Mouse (Mus musculus) kidney, postnatal 0 days (tissue): ENCODE data around the gene Amot. TPM values are rescaled to one million over a fixed set of nuclear protein-coding genes. Genes with fewer than 3 reads are reported as not detected.

Experiments used
- ATAC-seq: fragments of 200-750 bp; cut with Nextera tagmentation; replicated peaks from 2 replicates; pipeline ENCODE4 v1.8.0; 2017; ENCODE audit warnings: low read depth, moderate number of reproducible peaks, moderate TSS enrichment, moderate library complexity; ENCODE audit not compliant: low FRiP score
- DNase-seq: peaks from one replicate; pipeline ENCODE4 v3.0.0-alpha.2; 2016; ENCODE audit warnings: low spot score
- H3K27ac ChIP-seq: fragments of 300-500 bp; sonication (generic); 2 replicates; pipeline ENCODE4 v1.5.1; 2014; ENCODE audit warnings: mild to moderate bottlenecking
- H3K27me3 ChIP-seq: fragments of 300-500 bp; sonication (generic); 2 replicates; pipeline ENCODE4 v1.6.1; 2014; ENCODE audit warnings: low read length, mixed read lengths; ENCODE audit not compliant: insufficient read depth
- H3K36me3 ChIP-seq: fragments of 300-500 bp; sonication (generic); 2 replicates; pipeline ENCODE4 v1.6.1; 2014; ENCODE audit warnings: low read length, mixed read lengths; ENCODE audit not compliant: insufficient read depth
- H3K4me1 ChIP-seq: fragments of 300-500 bp; sonication (generic); replicated peaks from 2 replicates; pipeline ENCODE4 v1.6.1; 2014; ENCODE audit warnings: antibody characterized with exemption, low read length, mixed read lengths; ENCODE audit not compliant: insufficient read depth
- H3K4me2 ChIP-seq: fragments of 300-500 bp; sonication (generic); 2 replicates; pipeline ENCODE4 v1.6.1; 2014; ENCODE audit warnings: mild to moderate bottlenecking, low read length, moderate library complexity, mixed read lengths
- H3K4me3 ChIP-seq: fragments of 300-500 bp; sonication (generic); replicated peaks from 2 replicates; pipeline ENCODE4 v1.5.1; 2014; ENCODE audit warnings: low read depth, low read length
- H3K9ac ChIP-seq: fragments of 300-500 bp; sonication (generic); 2 replicates; pipeline ENCODE4 v1.6.1; 2014; ENCODE audit warnings: low read depth, low read length
- H3K9me3 ChIP-seq: fragments of 300-500 bp; sonication (generic); replicated peaks from 2 replicates; pipeline ENCODE4 v1.6.1; 2016; ENCODE audit warnings: low read length, inconsistent platforms, mixed read lengths
- CTCF ChIP-seq: IDR thresholded peaks from 2 replicates; pipeline ENCODE4 v1.5.1; 2016; ENCODE audit warnings: antibody characterized with exemption, low read depth, mild to moderate bottlenecking, moderate library complexity
- WGBS: fragments of 180-500 bp; shearing (Covaris S2); extraction: QIAGEN DNeasy Blood & Tissue Kit; methylation state at CpG from one replicate; pipeline ENCODE4 v1.1.7; 2014; 5-methylcytosine and 5-hydroxymethylcytosine counted together
- polyA plus RNA-seq: library from polyadenylated mRNA; unstranded; fragments of >200 nt; fragmentation: Nextera tagmentation; extraction: Ambion mirVana; gene quantifications from 2 replicates; pipeline ENCODE4 v1.2.1, GENCODE M21; 2015

The Amot gene
- polyA plus RNA-seq, 1 experiment from 2014 or later, result 16.3 TPM

DNA sequence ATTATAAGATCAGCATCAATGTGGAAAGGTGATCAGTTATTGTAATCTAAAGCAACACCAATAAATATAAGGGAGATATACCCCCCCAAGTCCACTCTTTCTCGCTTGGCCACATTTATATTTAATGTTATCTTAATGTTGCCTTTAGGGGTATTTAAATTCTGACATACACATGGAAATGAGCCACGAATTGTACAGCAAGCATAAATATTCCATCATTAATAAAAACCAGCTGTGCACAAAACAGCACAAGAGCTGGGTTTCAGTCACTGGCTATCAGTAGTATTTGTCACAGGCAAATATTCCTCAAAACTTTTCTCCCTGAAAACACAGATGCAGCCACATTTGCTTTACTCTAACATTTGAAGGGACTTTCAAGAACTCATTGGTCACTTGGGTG is 5.9 kb downstream of the Amot start:
- Histone ChIP-seq H3K27me3 (no peaks in the 10 kb centered on the region), H3K9me3 (no peaks in the 10 kb centered on the region), H3K4me3 (no peak overlapping the region), H3K4me1 (no peaks in the 10 kb centered on the region), H3K27ac (no peak overlapping the region), H3K36me3 (no peaks in the 10 kb centered on the region), H3K9ac (no peak overlapping the region), H3K4me2 (no peak overlapping the region)
- 49% methylated on average over 2 of the region's 2 CpGs for WGBS
- DNase-seq (no peak), ATAC-seq (no peak)
- no peak for TF ChIP-seq CTCF

DNA sequence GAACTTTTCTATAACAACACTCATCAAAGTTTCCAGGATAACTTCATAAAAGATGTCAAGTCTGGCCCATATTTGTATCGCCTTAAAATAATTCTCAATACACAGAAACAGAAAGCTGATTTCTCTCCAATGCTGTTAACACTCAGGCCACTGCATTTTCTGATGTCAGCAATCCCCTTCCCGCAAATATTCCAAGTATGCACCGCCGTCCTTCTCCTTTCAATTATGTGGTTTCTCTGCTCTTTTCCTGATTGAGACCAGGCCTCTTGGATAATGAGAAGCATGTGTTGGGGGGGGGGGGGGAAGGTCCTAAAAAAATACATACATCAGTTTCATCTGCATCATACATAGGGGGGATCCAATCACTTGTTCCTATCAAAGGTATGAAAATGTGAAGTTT is 6.3 kb downstream of the Amot start:
- H3K4me1 ChIP-seq, result no peaks in the 10 kb centered on the region
- no peak for TF ChIP-seq CTCF
- H3K27me3 ChIP-seq, result no peaks in the 10 kb centered on the region
- no peak overlapping the region for H3K9ac ChIP-seq
- H3K4me2 ChIP-seq, result no peak overlapping the region
- no peaks in the 10 kb centered on the region for H3K36me3 ChIP-seq
- no peak for ATAC-seq
- DNase-seq, result peak; percentile 52
- WGBS, result 69% methylated on average over 4 of the region's 4 CpGs
- no peak overlapping the region for H3K4me3 ChIP-seq
- H3K9me3 ChIP-seq, result no peaks in the 10 kb centered on the region
- H3K27ac ChIP-seq, result no peak overlapping the region

DNA sequence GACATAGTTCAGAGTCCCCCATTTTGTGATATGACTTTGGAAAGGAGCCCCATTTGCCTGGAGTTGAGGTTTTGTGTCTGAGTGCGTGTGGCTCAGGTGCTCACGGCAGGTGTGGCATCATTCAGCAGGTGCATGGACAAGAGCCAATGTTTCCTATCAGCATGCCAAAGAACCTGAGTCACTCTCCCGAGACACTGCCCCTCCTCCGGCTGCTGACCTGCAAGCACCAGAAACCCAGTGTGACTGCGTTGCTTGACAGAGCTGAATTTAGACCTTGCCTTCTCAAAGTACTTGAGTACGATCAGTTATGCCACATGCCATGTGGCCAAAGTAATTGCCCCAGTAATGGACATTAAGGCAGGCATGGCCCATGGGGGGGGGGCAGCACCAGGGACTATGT is 7.5 kb downstream of the Amot start:
- no peaks in the 10 kb centered on the region for H3K4me1 ChIP-seq
- H3K27ac ChIP-seq, result no peak overlapping the region
- no peak overlapping the region for H3K9ac ChIP-seq
- no peaks in the 10 kb centered on the region for H3K9me3 ChIP-seq
- H3K36me3 ChIP-seq, result no peaks in the 10 kb centered on the region
- no peaks in the 10 kb centered on the region for H3K27me3 ChIP-seq
- ATAC-seq, result no peak
- DNase-seq, result no peak
- WGBS, result 69% methylated on average over 6 of the region's 6 CpGs
- no peak overlapping the region for H3K4me3 ChIP-seq
- H3K4me2 ChIP-seq, result no peak overlapping the region
- no peak for TF ChIP-seq CTCF

DNA sequence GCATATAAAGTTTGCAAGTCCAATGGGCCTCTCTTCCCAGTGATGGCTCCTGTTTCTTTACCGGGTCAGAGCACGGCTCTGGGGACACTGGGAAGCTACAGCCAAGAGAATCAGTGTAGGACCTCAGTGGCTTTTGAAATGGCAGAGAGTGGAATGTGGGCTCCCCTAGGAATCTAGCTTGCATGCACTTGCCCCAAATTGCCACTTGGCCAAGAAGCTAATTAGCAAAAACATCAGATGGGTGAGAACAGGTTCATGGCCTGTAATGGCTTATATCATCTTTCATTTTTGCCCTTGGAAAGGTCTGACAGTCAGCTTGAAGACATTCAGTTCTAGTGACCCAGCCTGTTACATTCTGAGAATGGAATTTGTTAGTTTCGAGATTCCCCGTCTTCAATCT is 9.6 kb downstream of the Amot start:
- H3K36me3 ChIP-seq, result no peaks in the 10 kb centered on the region
- no peaks in the 10 kb centered on the region for H3K9me3 ChIP-seq
- no peak for DNase-seq
- no peaks in the 10 kb centered on the region for H3K4me1 ChIP-seq
- no peaks in the 10 kb centered on the region for H3K27me3 ChIP-seq
- TF ChIP-seq CTCF, result no peak
- no peak overlapping the region for H3K9ac ChIP-seq
- H3K4me2 ChIP-seq, result no peak overlapping the region
- 94% methylated on average over 4 of the region's 4 CpGs for WGBS
- no peak overlapping the region for H3K4me3 ChIP-seq
- H3K27ac ChIP-seq, result no peak overlapping the region
- no peak for ATAC-seq

DNA sequence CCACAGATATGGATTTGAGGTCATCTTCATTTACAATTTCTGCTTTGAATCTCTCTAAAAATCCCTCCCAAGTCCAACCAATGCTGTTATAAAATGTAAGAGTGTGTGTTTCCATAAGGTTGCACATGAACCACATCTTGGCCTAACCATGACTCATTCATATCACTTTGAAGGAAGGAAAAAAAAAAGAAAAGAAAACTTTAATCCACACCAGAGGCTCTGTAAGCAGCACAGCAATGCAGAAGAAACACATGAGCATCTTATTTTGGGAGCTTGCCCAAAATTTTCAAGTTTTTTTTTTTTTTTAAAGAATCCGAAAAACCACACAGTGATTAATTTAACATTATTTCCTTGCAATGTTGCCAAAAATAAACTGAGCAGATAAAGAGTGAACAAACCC is 14.2 kb downstream of the Amot start:
- WGBS, result 79% methylated on average over 1 of the region's 1 CpGs
- Histone ChIP-seq H3K9ac (no peak overlapping the region), H3K4me1 (no peaks in the 10 kb centered on the region), H3K4me2 (no peak overlapping the region), H3K27ac (no peak overlapping the region), H3K27me3 (no peaks in the 10 kb centered on the region), H3K36me3 (no peaks in the 10 kb centered on the region), H3K9me3 (no peaks in the 10 kb centered on the region), H3K4me3 (no peak overlapping the region)
- ATAC-seq (no peak), DNase-seq (no peak)
- TF ChIP-seq CTCF, result no peak

DNA sequence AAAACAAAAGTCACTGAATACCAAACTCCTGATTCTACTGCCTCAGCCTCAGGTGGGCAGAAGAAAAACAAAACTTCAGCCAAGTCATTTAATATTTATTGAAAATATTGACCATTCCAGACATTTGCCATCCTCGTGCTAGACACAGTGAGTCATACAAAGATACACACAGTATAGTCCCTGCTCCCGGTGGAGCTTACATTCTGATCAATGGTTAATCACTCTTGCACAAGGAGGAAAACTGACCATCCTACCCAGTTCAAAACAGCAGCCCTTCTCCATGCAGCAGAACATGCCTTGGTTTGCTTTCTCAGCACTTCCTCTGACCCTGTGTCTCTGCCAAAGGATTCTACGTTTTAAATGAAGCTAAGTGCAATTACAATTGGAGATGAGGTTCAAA is 14.6 kb downstream of the Amot start:
- no peak for ATAC-seq
- WGBS, result 73% methylated on average over 3 of the region's 3 CpGs

DNA sequence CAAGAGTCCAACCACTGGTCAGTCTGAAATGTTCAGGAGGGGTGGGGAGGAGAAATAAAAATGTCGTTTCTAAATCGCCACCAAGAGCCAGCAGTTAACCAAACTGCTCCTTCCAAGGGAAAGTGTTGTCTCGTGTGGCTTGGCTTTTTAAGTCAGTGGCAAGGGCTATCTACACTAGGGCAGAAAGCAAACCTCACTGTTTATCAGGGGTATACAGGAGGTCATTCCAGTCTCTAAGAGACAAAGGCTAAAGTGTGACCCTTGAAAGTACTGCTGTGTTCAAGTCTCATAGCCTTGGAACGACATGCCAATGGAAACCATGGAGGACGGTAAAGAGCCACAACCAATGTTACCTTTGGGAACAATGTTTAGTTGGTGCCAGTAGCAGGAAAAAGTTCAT is 15.0 kb downstream of the Amot start:
- Histone ChIP-seq H3K4me3 (no peak overlapping the region), H3K4me2 (no peak overlapping the region), H3K36me3 (no peaks in the 10 kb centered on the region), H3K9ac (no peak overlapping the region), H3K27ac (no peak overlapping the region), H3K27me3 (no peaks in the 10 kb centered on the region), H3K9me3 (no peaks in the 10 kb centered on the region), H3K4me1 (no peaks in the 10 kb centered on the region)
- ATAC-seq (no peak), DNase-seq (no peak)
- WGBS, result 86% methylated on average over 5 of the region's 5 CpGs
- TF ChIP-seq CTCF, result no peak

More for the DNA sequence above, 14.6 kb downstream of the Amot start:
- TF ChIP-seq CTCF, result no peak
- no peaks in the 10 kb centered on the region for H3K27me3 ChIP-seq
- no peaks in the 10 kb centered on the region for H3K4me1 ChIP-seq
- no peak overlapping the region for H3K4me3 ChIP-seq
- no peaks in the 10 kb centered on the region for H3K9me3 ChIP-seq
- no peak overlapping the region for H3K27ac ChIP-seq
- DNase-seq, result no peak
- no peaks in the 10 kb centered on the region for H3K36me3 ChIP-seq
- no peak overlapping the region for H3K9ac ChIP-seq
- H3K4me2 ChIP-seq, result no peak overlapping the region
